Mouse (Mus musculus): Measurements from ENCODE around the gene Ssu2. TPM values are rescaled to one million over a fixed set of nuclear protein-coding genes. Genes with fewer than 3 reads are reported as not detected.

Gene Ssu2
- under 1 TPM in 1 of 2 experiments, not detected in 1; 0.32 TPM for total RNA-seq (2021)

DNA sequence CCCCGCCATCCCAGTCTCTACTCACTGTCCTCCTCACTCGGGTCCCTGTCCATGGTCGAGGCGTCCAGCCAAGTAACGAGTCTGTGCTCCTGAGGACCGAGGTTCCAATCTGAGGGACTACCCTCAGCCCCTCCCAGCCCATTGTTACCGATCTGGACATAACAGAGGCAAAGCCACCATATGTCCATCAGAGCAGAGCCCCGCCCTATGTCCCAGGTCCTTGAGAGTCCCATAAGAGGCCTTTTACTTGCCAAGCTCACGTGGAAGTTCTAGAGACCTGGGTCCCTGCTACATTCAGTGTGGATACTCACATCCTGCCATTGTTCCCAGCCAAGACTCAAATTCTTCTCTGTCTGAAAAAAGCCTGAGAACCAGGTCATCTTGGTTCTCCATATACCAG lies at the start of gene Ssu2:
Gene Ssu2 (minus strand): TSS at position 77 of the 400 bp plus-strand sequence.
- no peak for DNase-seq (ENCODE audit: low spot score in 2 of 2)
- intact Hi-C loops (cut with DNase I) = no loop called here

- DNase-seq (ENCODE audit: low spot score in 2 of 2) = no peak
- intact Hi-C loops (cut with DNase I) = no loop called here
Observed at GRCm38 (mm10) chr6:112426018-112426732, 38.4 kb upstream of the Ssu2 start.

DNA sequence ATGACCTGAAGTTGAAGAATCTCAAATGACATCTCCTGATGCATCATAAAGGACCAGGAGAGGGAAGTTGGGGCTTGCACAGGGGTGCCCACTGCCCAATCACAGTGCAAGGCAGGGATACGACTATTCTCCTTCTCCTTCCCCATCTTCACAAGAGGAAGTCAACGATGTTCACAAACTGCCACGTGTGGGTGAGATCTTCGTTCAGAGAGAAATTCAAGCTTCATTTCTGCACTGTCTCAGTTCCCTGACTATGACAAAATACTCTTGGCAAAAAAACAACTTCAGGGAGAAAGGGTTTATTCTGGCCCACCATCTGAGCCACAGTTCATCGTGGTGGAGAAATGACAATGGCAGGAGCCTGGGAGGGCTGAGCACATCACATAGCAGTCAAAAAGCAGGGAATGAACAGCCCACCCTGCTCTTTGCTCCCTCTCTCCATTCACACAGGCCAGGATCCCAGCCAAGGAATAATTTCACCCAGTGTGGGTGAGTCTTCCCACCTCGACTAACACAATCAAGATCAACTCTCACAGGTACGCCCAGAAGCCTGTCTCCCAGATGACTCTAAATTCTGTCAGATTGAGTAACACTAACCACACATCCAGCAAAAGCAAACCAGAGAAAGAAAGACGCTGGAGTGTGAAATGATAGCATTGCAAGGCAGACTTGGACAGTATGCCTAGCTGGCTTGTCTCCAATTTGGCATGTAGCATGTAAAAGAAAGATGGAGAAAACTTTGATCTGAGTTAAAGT lies 36.1 kb upstream of the Ssu2 start:
- intact Hi-C loops (cut with DNase I) = no loop called here
- DNase-seq (ENCODE audit: low spot score in 2 of 2) = peak; percentile 17 to 80

GRCm38 (mm10) chr6:112420883-112421282 lies 33.1 kb upstream of the Ssu2 start:
- intact Hi-C loops (cut with DNase I) = no loop called here
- no peak for DNase-seq (ENCODE audit: low spot score in 2 of 2)

- DNase-seq (ENCODE audit: low spot score in 2 of 2) = peak; percentile 14 to 52
- intact Hi-C loops (cut with DNase I) = no loop called here
Observed at GRCm38 (mm10) chr6:112419333-112419732, 31.5 kb upstream of the Ssu2 start.

DNA sequence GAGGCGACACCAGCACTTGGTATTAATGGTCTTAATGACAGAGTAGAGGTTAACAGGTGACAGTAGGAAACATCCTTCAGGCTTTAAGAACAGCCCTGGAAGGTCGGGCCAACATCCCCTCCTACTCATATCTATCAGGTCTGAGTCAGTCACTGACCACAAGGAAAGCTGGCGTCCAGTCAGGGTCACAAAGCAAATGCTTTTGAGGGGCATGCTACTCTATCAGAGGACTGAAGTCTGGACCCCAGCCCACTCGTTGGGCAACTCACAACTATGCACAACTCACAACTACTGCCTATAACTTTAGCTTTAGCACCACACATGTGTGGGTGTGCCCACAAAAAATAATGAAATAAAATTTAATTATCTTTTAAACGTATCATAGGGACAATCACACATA lies 16.3 kb upstream of the Ssu2 start:
- intact Hi-C loops (cut with DNase I) = no loop called here
- no peak for DNase-seq (ENCODE audit: low spot score in 2 of 2)

DNA sequence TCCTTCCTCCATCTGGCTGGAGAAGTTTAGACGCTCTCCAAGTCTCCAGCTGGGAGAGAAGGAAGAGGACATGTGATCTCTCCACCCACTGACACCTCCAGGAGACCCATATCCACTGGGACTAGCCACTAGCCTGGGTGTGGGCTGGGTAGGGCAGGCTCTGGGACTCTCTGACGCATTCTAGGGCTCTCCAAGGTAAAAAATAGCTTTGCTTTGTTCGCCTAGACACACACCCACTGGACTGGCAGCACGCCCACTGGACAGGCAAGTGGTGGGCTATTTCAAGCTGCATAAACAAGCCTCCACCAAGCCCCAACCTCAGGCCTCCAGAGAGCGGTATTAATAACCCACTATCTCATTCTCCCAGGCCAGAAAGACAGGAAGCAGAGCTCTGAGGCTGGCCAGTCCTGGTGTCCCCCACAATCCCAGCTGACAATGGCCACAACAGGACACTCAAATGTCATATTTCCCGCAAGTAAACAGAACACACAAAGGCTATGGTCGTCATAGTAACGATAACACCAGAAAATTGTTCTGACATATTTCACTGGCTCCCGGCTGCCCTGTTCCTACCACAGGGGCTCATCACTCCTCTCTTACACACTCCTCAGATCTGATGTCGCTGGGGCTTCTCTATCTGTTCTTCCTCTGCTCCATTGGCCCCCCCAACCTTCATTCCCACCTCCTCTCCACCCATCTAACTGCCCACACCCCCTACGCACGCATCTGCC lies 14.3 kb upstream of the Ssu2 start:
- intact Hi-C loops (cut with DNase I) = no loop called here
- DNase-seq (ENCODE audit: low spot score in 2 of 2) = peak; percentile 63 to 94

GRCm38 (mm10) chr6:112397351-112397750 lies 9.5 kb upstream of the Ssu2 start:
- DNase-seq (ENCODE audit: low spot score in 2 of 2) = no peak
- intact Hi-C loops (cut with DNase I) = no loop called here

- intact Hi-C loops (cut with DNase I) = no loop called here
Observed at GRCm38 (mm10) chr6:112396352-112396751, 8.5 kb upstream of the Ssu2 start.

GRCm38 (mm10) chr6:112388385-112388784 lies 562 bp upstream of the Ssu2 start:
- no peak for DNase-seq (ENCODE audit: low spot score in 2 of 2)
- intact Hi-C loops (cut with DNase I) = no loop called here

More at GRCm38 (mm10) chr6:112396352-112396751, 8.5 kb upstream of the Ssu2 start:
- DNase-seq (ENCODE audit: low spot score in 2 of 2) = no peak

- intact Hi-C loops (cut with DNase I) = no loop called here
- DNase-seq (ENCODE audit: low spot score in 2 of 2) = peak in 1 of 2 experiments; percentile 28
Observed at GRCm38 (mm10) chr6:112386260-112386659, 1.6 kb downstream of the Ssu2 start.

GRCm38 (mm10) chr6:112382990-112383685 lies 4.7 kb downstream of the Ssu2 start:
- intact Hi-C loops (cut with DNase I) = no loop called here
- no peak for DNase-seq (ENCODE audit: low spot score in 2 of 2)

- no peak for DNase-seq (ENCODE audit: low spot score in 2 of 2)
- intact Hi-C loops (cut with DNase I) = no loop called here
Observed at GRCm38 (mm10) chr6:112379054-112379453, 8.8 kb downstream of the Ssu2 start.

DNA sequence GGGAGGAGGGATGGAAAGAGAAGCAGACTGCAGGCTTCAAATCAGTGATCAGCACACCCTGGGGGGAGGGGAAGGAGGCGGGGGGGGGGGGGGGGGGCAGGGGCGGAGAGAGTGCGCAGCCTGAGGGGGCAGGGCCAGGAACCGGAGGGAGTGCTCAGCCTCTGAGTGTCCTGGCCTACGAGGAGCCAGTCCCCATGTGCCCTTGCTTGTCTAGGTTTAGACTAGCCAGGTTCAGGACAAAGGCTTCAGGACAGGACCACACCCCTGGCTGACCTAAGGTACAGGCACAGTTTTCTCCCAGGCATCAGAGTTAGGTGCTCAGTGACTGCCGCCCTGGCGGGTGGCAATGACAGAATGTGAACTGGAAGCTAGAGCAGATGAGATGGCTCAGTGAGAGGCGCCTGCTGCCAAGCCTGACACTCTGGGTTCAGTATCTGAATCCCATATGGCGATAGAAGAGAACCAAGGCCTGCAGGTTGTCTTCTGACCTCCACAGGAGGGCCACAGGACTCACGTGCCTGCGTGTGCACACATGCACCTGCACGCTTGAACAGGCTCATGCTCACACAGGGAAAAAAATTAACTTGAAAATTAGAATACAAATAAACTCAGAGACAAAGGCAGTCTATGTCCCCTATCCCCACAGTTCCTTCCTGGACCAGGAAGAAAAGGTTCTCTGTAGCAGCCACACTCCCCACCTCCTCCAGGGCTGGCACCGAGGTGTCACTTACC lies 12.0 kb downstream of the Ssu2 start:
- intact Hi-C loops (cut with DNase I) = no loop called here
- DNase-seq (ENCODE audit: low spot score in 2 of 2) = no peak

DNA sequence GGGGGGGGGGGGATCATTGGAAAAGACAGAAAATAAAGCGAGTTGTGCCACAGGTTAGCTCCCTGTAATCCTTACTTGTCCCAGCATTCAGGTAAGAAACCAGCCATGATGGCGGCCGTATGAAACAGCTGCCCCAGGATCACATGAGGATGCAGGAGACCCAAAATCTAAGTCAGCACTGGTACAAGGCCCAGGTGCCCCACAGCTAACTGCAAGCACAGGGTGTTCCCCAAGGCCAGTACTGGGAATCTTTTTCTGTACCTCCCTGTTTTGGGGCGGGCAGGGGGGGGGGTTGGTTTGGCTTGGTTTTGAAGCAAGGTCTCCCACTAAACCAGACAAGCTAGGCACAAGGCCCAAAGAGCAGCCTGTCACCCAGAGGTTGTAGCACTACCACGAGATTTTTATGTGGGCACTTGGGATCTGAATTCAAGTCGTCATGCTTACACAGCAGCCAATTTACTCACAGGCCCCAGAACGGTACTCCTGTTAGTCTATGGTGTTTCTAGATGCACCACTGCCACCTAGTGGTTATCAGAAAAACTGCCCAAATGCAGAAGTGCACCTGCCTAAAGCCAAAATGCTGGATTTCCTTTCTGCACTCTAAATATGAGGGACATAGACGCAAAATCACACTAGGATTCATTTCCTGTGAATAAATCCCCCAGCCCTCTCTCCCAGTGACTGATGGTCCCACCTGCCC lies 13.8 kb downstream of the Ssu2 start:
- peak; percentile 26 to 41 for DNase-seq (ENCODE audit: low spot score in 2 of 2)
- intact Hi-C loops (cut with DNase I) = no loop called here

- intact Hi-C loops (cut with DNase I) = loop anchor here (2.0 kb wide), 1 partner anchor 120 kb away; no protein-coding TSS in a partner anchor
- DNase-seq (ENCODE audit: low spot score in 2 of 2) = no peak
Observed at GRCm38 (mm10) chr6:112365294-112365693, 22.5 kb downstream of the Ssu2 start.

- intact Hi-C loops (cut with DNase I) = loop anchor here (2.0 to 5.0 kb wide), 2 partner anchors 82 to 120 kb away; no protein-coding TSS in a partner anchor
- DNase-seq (ENCODE audit: low spot score in 2 of 2) = peak; percentile 47 to 70
Observed at GRCm38 (mm10) chr6:112364581-112364980, 23.2 kb downstream of the Ssu2 start.

DNA sequence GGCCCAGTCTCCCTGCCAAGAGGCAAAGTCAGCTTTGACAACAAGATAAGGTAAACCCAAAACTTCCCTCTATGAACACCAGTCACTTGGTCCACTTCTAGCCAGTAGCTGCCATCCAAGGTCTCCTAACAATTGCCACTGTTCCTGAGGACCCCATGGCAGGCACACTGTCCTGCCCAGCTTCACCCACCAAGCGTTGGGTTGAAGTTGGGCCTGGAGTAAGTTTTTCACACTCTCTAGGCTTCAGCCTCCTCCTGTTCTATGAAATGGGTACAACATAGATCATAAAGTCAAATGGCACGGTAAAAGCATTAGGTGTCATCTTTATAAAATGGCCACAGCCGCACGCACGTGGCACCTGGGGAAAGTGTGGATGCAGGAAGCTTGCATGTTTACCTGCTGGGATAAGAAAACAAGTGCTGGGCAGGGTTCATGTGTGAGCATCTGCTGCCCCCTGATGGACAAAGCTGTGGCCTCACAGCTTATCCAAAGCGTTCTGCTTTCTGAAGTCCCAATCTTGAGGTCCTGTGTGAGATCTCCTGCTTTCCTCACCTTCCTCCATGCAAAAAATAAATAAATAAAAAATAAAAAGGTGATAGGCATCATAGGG lies 25.4 kb downstream of the Ssu2 start:
- intact Hi-C loops (cut with DNase I) = loop anchor here (1.0 to 5.0 kb wide), 2 partner anchors 80 to 155 kb away; no protein-coding TSS in a partner anchor
- peak; percentile 75 to 77 for DNase-seq (ENCODE audit: low spot score in 2 of 2)
